ENCODE assay signal across 9 mouse cellular contexts in genomic region chr6:90470947-90471541, GRCm38 (mm10). TPM values are rescaled to one million over a fixed set of nuclear protein-coding genes. Genes with fewer than 3 reads are reported as not detected.
DNase-seq lines count a peak whose midpoint lies in the region; ATAC-seq and TF ChIP-seq lines count a peak whose summit lies in the region.
"Had no signal": no experiment of that assay in that cellular context is flagged by ENCODE, and none has a peak within 500 bp of the region (broad histone marks: within the 10 kb centered on the region; RNA-seq: fewer than 3 reads in every experiment).

No protein-coding gene starts in this region.

- intact Hi-C loops in heart, adult 2 months (cut with DNase I), result no loop called here

- 0 out of 2 replicates have a peak, but pooled peaks cover 2% of the 10 kb centered on the region for H3K79me2 ChIP-seq in heart, adult 2 months (replicated peaks; ENCODE audit: control insufficient read depth, insufficient read depth, low read length)

- peak; percentile 38 for DNase-seq in cerebellum, adult 11-12 months
- DNase-seq in cerebellum, adult 9-10 months, result no peak
- DNase-seq in brain, embryonic 14.5 days (ENCODE audit: low read depth), result peak; percentile 41
- DNase-seq in heart, adult 2 months, result peak; percentile 81 to 82
- peak; percentile 40 to 79 for DNase-seq in kidney, postnatal 25 days
- DNase-seq in ovary, postnatal 36 days (ENCODE audit: low spot score), result no peak

- no peaks in the 10 kb centered on the region for H3K27me3 ChIP-seq in heart, adult 2 months (ENCODE audit: control insufficient read depth, insufficient read depth, low read length)
- H3K27me3 ChIP-seq in lung, embryonic 15.5 days, result no peaks in the 10 kb centered on the region
- no peaks in the 10 kb centered on the region for H3K27me3 ChIP-seq in testis, adult 2 months (ENCODE audit: control insufficient read depth, insufficient read depth, low read length)
- H3K27me3 ChIP-seq: midbrain, embryonic 12.5 days had no signal

- no peak; the same call in 1 of the 2 replicates for ATAC-seq in lung, embryonic 15.5 days (ENCODE audit: borderline replicate concordance, extremely low read depth, low FRiP score, low TSS enrichment)

- H3K36me3 ChIP-seq in heart, adult 2 months (ENCODE audit: control insufficient read depth, insufficient read depth, low read length), result peaks cover 16% of the 10 kb centered on the region; the same call in 1 of the 2 replicates
- peaks cover 2% of the 10 kb centered on the region; the same call in 1 of the 2 replicates for H3K36me3 ChIP-seq in lung, embryonic 15.5 days
- H3K36me3 ChIP-seq in testis, adult 2 months (ENCODE audit: control insufficient read depth, insufficient read depth, low read length), result no peaks in the 10 kb centered on the region
- H3K36me3 ChIP-seq: midbrain, embryonic 12.5 days had no signal

- 6% methylated on average over 12 of the region's 12 CpGs for WGBS in heart, adult 2 months
- WGBS in lung, embryonic 15.5 days, result 34% methylated on average over 12 of the region's 12 CpGs

- H3K9ac ChIP-seq in heart, adult 2 months (ENCODE audit: low read depth, low read length), result peak overlapping the region; percentile 8; the same call in 1 of the 2 replicates
- H3K9ac ChIP-seq in lung, embryonic 15.5 days, result no peak overlapping the region
- H3K9ac ChIP-seq: midbrain, embryonic 12.5 days had no signal

- peaks cover 49% of the 10 kb centered on the region for H3K4me1 ChIP-seq in heart, adult 2 months (ENCODE audit: control insufficient read depth, insufficient read depth, low read length)
- peaks cover 14% of the 10 kb centered on the region for H3K4me1 ChIP-seq in lung, embryonic 15.5 days
- no peaks in the 10 kb centered on the region; the same call in 1 of the 2 replicates for H3K4me1 ChIP-seq in testis, adult 2 months (ENCODE audit: control insufficient read depth, insufficient read depth, low read length)
- H3K4me1 ChIP-seq: midbrain, embryonic 12.5 days had no signal

- no peak for TF ChIP-seq POLR2A in brain, embryonic 14.5 days (IDR thresholded peaks at IDR 0.05; ENCODE audit: borderline replicate concordance, extremely low read depth, insufficient read depth, insufficient read length, poor library complexity, severe bottlenecking)
- TF ChIP-seq POLR2A in heart, adult 2 months (IDR thresholded peaks at IDR 0.05; ENCODE audit: insufficient read depth, low read depth, low read length), result peak; percentile 32; the same call in 1 of the 2 replicates
- no peak for TF ChIP-seq POLR2A in testis, adult 2 months (IDR thresholded peaks at IDR 0.05; ENCODE audit: control insufficient read depth, low read depth, low read length)

- H3K4me2 ChIP-seq in lung, embryonic 15.5 days, result no peak overlapping the region
- H3K4me2 ChIP-seq: midbrain, embryonic 12.5 days had no signal

- TF ChIP-seq EP300 in heart, adult 2 months (IDR thresholded peaks at IDR 0.05; ENCODE audit: insufficient read depth, low read depth, low read length), result peak; percentile 89

- H3K27ac ChIP-seq in heart, adult 2 months, result peak overlapping the region; percentile 84
- H3K27ac ChIP-seq in lung, embryonic 15.5 days, result peak overlapping the region; percentile 91
- H3K27ac ChIP-seq in testis, adult 2 months (ENCODE audit: control insufficient read depth, insufficient read depth, low read depth, low read length), result peak overlapping the region; percentile 50; the same call in 1 of the 2 replicates
- H3K27ac ChIP-seq: midbrain, embryonic 12.5 days had no signal

- no peak for TF ChIP-seq CTCF in brain, embryonic 14.5 days (IDR thresholded peaks at IDR 0.05; ENCODE audit: borderline replicate concordance, extremely low read depth, insufficient read depth, insufficient read length)
- no peak for TF ChIP-seq CTCF in heart, adult 2 months (IDR thresholded peaks at IDR 0.05)
- no peak for TF ChIP-seq CTCF in testis, adult 2 months (IDR thresholded peaks at IDR 0.05; ENCODE audit: control insufficient read depth, insufficient read depth, insufficient replicate concordance, low read depth, low read length)

- H3K9me3 ChIP-seq in lung, embryonic 15.5 days, result no peaks in the 10 kb centered on the region
- H3K9me3 ChIP-seq: midbrain, embryonic 12.5 days had no signal

- no peak overlapping the region for H3K4me3 ChIP-seq in heart, adult 2 months
- H3K4me3 ChIP-seq in lung, embryonic 15.5 days, result no peak overlapping the region
- H3K4me3 ChIP-seq in testis, adult 2 months (ENCODE audit: control insufficient read depth, low read depth, low read length), result no peak overlapping the region
- H3K4me3 ChIP-seq: midbrain, embryonic 12.5 days had no signal

RNA-seq across cellular contexts. Expression of gene Klf15, which starts 8.7 kb away (rescaled TPM):
- 11.8 and 12.6 TPM in 2 replicates for polyA plus RNA-seq in brain, embryonic 14.5 days (2012; rRNA removed)
- total RNA-seq in heart, adult 2 months (2021), result 10 to 100 TPM; 64.7 to 67.4 TPM
- polyA plus RNA-seq in heart, adult 2 months (2012; rRNA removed), result 54.7 and 60.2 TPM in 2 replicates
- 10.9 and 13.5 TPM in 2 replicates for polyA plus RNA-seq in lung, embryonic 15.5 days (2015; fragmentation: Nextera tagmentation; extraction: Ambion mirVana)
- 7.6 and 7.7 TPM in 2 replicates for polyA plus RNA-seq in testis, adult 2 months (2012; rRNA removed)

RNA-seq across cellular contexts. Expression of gene Aldh1l1, which starts 15.2 kb away (rescaled TPM):
- polyA plus RNA-seq in brain, embryonic 14.5 days (2012; rRNA removed), result 20.4 and 33.6 TPM in 2 replicates
- 1 to 10 TPM; 2.5 to 3.7 TPM for total RNA-seq in heart, adult 2 months (2021)
- polyA plus RNA-seq in heart, adult 2 months (2012; rRNA removed), result 3.2 and 7.5 TPM in 2 replicates
- polyA plus RNA-seq in lung, embryonic 15.5 days (2015; fragmentation: Nextera tagmentation; extraction: Ambion mirVana), result 1.4 and 2.1 TPM in 2 replicates
- 7.2 and 9.6 TPM in 2 replicates for polyA plus RNA-seq in testis, adult 2 months (2012; rRNA removed)

RNA-seq across cellular contexts. Expression of gene Cfap100, which starts 42.4 kb away (rescaled TPM):
- 10.1 and 12.7 TPM in 2 replicates for polyA plus RNA-seq in brain, embryonic 14.5 days (2012; rRNA removed)
- total RNA-seq in heart, adult 2 months (2021), result under 1 TPM; 0.16 to 0.18 TPM
- polyA plus RNA-seq in heart, adult 2 months (2012; rRNA removed), result 0.44 and 0.80 TPM in 2 replicates
- 0.50 and 0.68 TPM in 2 replicates for polyA plus RNA-seq in lung, embryonic 15.5 days (2015; fragmentation: Nextera tagmentation; extraction: Ambion mirVana)
- 51.7 and 65.0 TPM in 2 replicates for polyA plus RNA-seq in testis, adult 2 months (2012; rRNA removed)

Comparison
In these comparisons a context has a peak if more than half of its experiments do, and no peak if none do; other contexts are left out.
1. DNase-seq: peak in cerebellum, adult 11-12 months (single experiment), brain, embryonic 14.5 days (single experiment), heart, adult 2 months (2 of 2) and kidney, postnatal 25 days (2 of 2); none in cerebellum, adult 9-10 months (single experiment) and ovary, postnatal 36 days (single experiment).
2. Peak in every context shown above with its lines, with median percentiles within 50 percentile points of each other: H3K27ac ChIP-seq.